Mouse (Mus musculus): ENCODE measurements around the gene Sox14. TPM values are rescaled to one million over a fixed set of nuclear protein-coding genes. Genes with fewer than 3 reads are reported as not detected.

Gene Sox14
- polyA plus RNA-seq, 1 experiment from 2014 or later, result 1.3 TPM

GRCm38 (mm10) chr9:99839367-99839766 lies 36.6 kb downstream of the Sox14 start:
- WGBS, result 88% methylated on average over 3 of the region's 3 CpGs

GRCm38 (mm10) chr9:99838877-99839276 lies 37.1 kb downstream of the Sox14 start:
- Histone ChIP-seq H3K36me3 (no peaks in the 10 kb centered on the region), H3K4me2 (replicated peaks) (no peak overlapping the region), H3K9ac (no peak overlapping the region), H3K27ac (no peak overlapping the region), H3K4me1 (no peaks in the 10 kb centered on the region), H3K27me3 (no peaks in the 10 kb centered on the region), H3K4me3 (no peak overlapping the region), H3K9me3 (no peaks in the 10 kb centered on the region)
- no peak for ATAC-seq (ENCODE audit: insufficient number of reproducible peaks, insufficient read depth, low FRiP score, low TSS enrichment)
- 78% methylated on average over 7 of the region's 7 CpGs for WGBS

More at GRCm38 (mm10) chr9:99839367-99839766, 36.6 kb downstream of the Sox14 start:
- H3K27ac ChIP-seq, result no peak overlapping the region
- H3K4me3 ChIP-seq, result no peak overlapping the region
- no peak overlapping the region for H3K4me2 ChIP-seq (replicated peaks)
- no peaks in the 10 kb centered on the region for H3K9me3 ChIP-seq
- no peak for ATAC-seq (ENCODE audit: insufficient number of reproducible peaks, insufficient read depth, low FRiP score, low TSS enrichment)
- no peak overlapping the region for H3K9ac ChIP-seq
- no peaks in the 10 kb centered on the region for H3K27me3 ChIP-seq
- no peaks in the 10 kb centered on the region for H3K4me1 ChIP-seq
- no peaks in the 10 kb centered on the region for H3K36me3 ChIP-seq

- Histone ChIP-seq H3K27me3 (no peaks in the 10 kb centered on the region), H3K4me3 (no peak overlapping the region), H3K9ac (no peak overlapping the region), H3K9me3 (no peaks in the 10 kb centered on the region), H3K27ac (no peak overlapping the region), H3K4me1 (no peaks in the 10 kb centered on the region), H3K4me2 (replicated peaks) (no peak overlapping the region), H3K36me3 (no peaks in the 10 kb centered on the region)
- no peak for ATAC-seq (ENCODE audit: insufficient number of reproducible peaks, insufficient read depth, low FRiP score, low TSS enrichment)
- WGBS, result 90% methylated on average over 12 of the region's 12 CpGs
Measured at GRCm38 (mm10) chr9:99836707-99837106, 39.3 kb downstream of the Sox14 start.

- Histone ChIP-seq H3K36me3 (no peaks in the 10 kb centered on the region), H3K4me2 (replicated peaks) (no peak overlapping the region), H3K27ac (no peak overlapping the region), H3K4me3 (no peak overlapping the region), H3K9ac (no peak overlapping the region), H3K27me3 (no peaks in the 10 kb centered on the region), H3K9me3 (no peaks in the 10 kb centered on the region), H3K4me1 (no peaks in the 10 kb centered on the region)
- ATAC-seq (ENCODE audit: insufficient number of reproducible peaks, insufficient read depth, low FRiP score, low TSS enrichment), result no peak
- 81% methylated on average over 11 of the region's 11 CpGs for WGBS
Measured at GRCm38 (mm10) chr9:99835624-99836430, 40.1 kb downstream of the Sox14 start.

Other genes starting within 250 kb of the Sox14 start
- gene Dzip1l, start 246.7 kb downstream of the Sox14 start, polyA plus RNA-seq (2016; fragmentation: Nextera tagmentation; extraction: Ambion mirVana), result 24.3 and 26.4 TPM in 2 replicates
- gene Cldn18, start 158.9 kb downstream of the Sox14 start, polyA plus RNA-seq (2016; fragmentation: Nextera tagmentation; extraction: Ambion mirVana), result not detected in 2 replicates